Comparison of ENCODE assay signal across 8 mouse cellular contexts in genomic region chr9:104277528-104278162, GRCm38 (mm10). TPM values are rescaled to one million over a fixed set of nuclear protein-coding genes. Genes with fewer than 3 reads are reported as not detected.
A peak's percentile ranks its signal among the peaks of the same experiment; 100 is the strongest.
DNase-seq lines count a peak whose midpoint lies in the region; ATAC-seq and TF ChIP-seq lines count a peak whose summit lies in the region.

No protein-coding gene starts in this region.

- H3K9ac ChIP-seq in heart, embryonic 14.5 days (ENCODE audit: low read length), result no peak overlapping the region

- no peak for TF ChIP-seq POLR2A in thymus, adult 2 months (IDR thresholded peaks at IDR 0.05; ENCODE audit: control insufficient read depth, extremely low read depth, insufficient read depth, low read length, poor library complexity)

- TF ChIP-seq CTCF in thymus, adult 2 months (IDR thresholded peaks at IDR 0.05; ENCODE audit: borderline replicate concordance, control insufficient read depth, extremely low read depth, insufficient read depth, low read length, poor library complexity), result no peak

- H3K4me1 ChIP-seq in thymus, adult 2 months (replicated peaks; ENCODE audit: control insufficient read depth, insufficient read depth, low read length), result no peaks in the 10 kb centered on the region
- H3K4me1 ChIP-seq in heart, embryonic 14.5 days (ENCODE audit: control insufficient read depth in 2 of 2, insufficient read depth in 2 of 2, low read length in 2 of 2), result no peaks in the 10 kb centered on the region

- H3K27me3 ChIP-seq in thymus, adult 2 months (ENCODE audit: control insufficient read depth, insufficient read depth, low read length), result no peaks in the 10 kb centered on the region
- no peaks in the 10 kb centered on the region for H3K27me3 ChIP-seq in heart, embryonic 14.5 days (ENCODE audit: control insufficient read depth, insufficient read depth, low read length)
- H3K27me3 ChIP-seq in splenic B cell, adult 2 months (ENCODE audit: control insufficient read depth, insufficient read depth, low read length, poor library complexity, severe bottlenecking), result no peaks in the 10 kb centered on the region

- H3K36me3 ChIP-seq in thymus, adult 2 months (ENCODE audit: control insufficient read depth, insufficient read depth, low read length), result no peaks in the 10 kb centered on the region
- no peaks in the 10 kb centered on the region for H3K36me3 ChIP-seq in heart, embryonic 14.5 days (ENCODE audit: control insufficient read depth, insufficient read depth, low read length)
- H3K36me3 ChIP-seq in splenic B cell, adult 2 months (ENCODE audit: control insufficient read depth, insufficient read depth, low read length, poor library complexity, severe bottlenecking), result no peaks in the 10 kb centered on the region

- no peak overlapping the region for H3K4me3 ChIP-seq in thymus, adult 2 months (ENCODE audit: control insufficient read depth, insufficient read depth, low read length)
- H3K4me3 ChIP-seq in heart, embryonic 14.5 days (ENCODE audit: control insufficient read depth in 1 of 2, insufficient read depth in 1 of 2, low read depth in 1 of 2, low read length in 2 of 2), result no peak overlapping the region

- H3K9me3 ChIP-seq in heart, embryonic 14.5 days (ENCODE audit: control insufficient read depth, low read length), result no peaks in the 10 kb centered on the region

- DNase-seq in thymus, adult 2 months, result peak; percentile 29
- DNase-seq in thymus, adult 18-20 months, result no peak
- DNase-seq in c-Kit-positive CD71-negative TER-119-negative erythroid progenitor cells, embryonic 14.5 days (ENCODE audit: low read depth), result peak; percentile 46
- DNase-seq in kidney, postnatal 14 days, result peak; percentile 36
- peak; percentile 72 for DNase-seq in mesoderm, embryonic 11.5 days (ENCODE audit: low read depth, low spot score)
- peak; percentile 66 for DNase-seq in splenic B cell, adult 2 months (ENCODE audit: low read depth, low spot score)
- DNase-seq in adrenal gland, postnatal 25 days, result no peak

- H3K27ac ChIP-seq in thymus, adult 2 months (ENCODE audit: control insufficient read depth, insufficient read depth, low read length), result no peak overlapping the region
- H3K27ac ChIP-seq in heart, embryonic 14.5 days (replicated peaks in 1 of 2; ENCODE audit: control insufficient read depth in 1 of 2, insufficient read depth in 1 of 2, low read depth in 2 of 2, low read length in 2 of 2), result no peak overlapping the region

- WGBS in thymus, adult 2 months, result 21% methylated on average over 18 of the region's 18 CpGs
- 21% methylated on average over 18 of the region's 18 CpGs for WGBS in heart, embryonic 14.5 days

- no peak for ATAC-seq in heart, embryonic 14.5 days (ENCODE audit: insufficient number of reproducible peaks, insufficient read depth, low FRiP score, low read depth)

- peak overlapping the region; percentile 49 for H3K4me2 ChIP-seq in heart, embryonic 14.5 days (ENCODE audit: low read length)

RNA-seq across cellular contexts. Expression of gene Dnajc13, which starts 14.9 kb away (rescaled TPM):
- 59.7 and 71.9 TPM in 2 replicates for polyA plus RNA-seq in thymus, adult 2 months (2012; rRNA removed)
- polyA plus RNA-seq in heart, embryonic 14.5 days (2014; fragmentation: Nextera tagmentation; extraction: Ambion mirVana), result 15.5 and 26.2 TPM in 2 replicates
- 40.5 and 49.8 TPM in 2 replicates for total RNA-seq in adrenal gland, postnatal 25 days (2021)

RNA-seq across cellular contexts. Expression of gene Acpp, which starts 59.9 kb away (rescaled TPM):
- polyA plus RNA-seq in thymus, adult 2 months (2012; rRNA removed), result 9.9 and 11.2 TPM in 2 replicates
- 0.35 TPM in 1 of 2 replicates, not detected in the other for polyA plus RNA-seq in heart, embryonic 14.5 days (2014; fragmentation: Nextera tagmentation; extraction: Ambion mirVana)
- total RNA-seq in adrenal gland, postnatal 25 days (2021), result 18.1 and 32.5 TPM in 2 replicates

Comparison
In these comparisons a context has a peak if more than half of its experiments do, and no peak if none do; other contexts are left out.
1. DNase-seq: peak in thymus, adult 2 months (single experiment), c-Kit-positive CD71-negative TER-119-negative erythroid progenitor cells, embryonic 14.5 days (single experiment), kidney, postnatal 14 days (single experiment), mesoderm, embryonic 11.5 days (single experiment) and splenic B cell, adult 2 months (single experiment); none in thymus, adult 18-20 months (0 of 2) and adrenal gland, postnatal 25 days (single experiment).